Mouse (Mus musculus) kidney, adult 2 months (tissue): Measurements from ENCODE around the gene Lrrc75a.

Source experiments
- CTCF ChIP-seq: fragments of 200-500 bp; conservative IDR thresholded peaks from 2 replicates; pipeline ENCODE4 v1.5.1; 2011; ENCODE audit warnings: low read depth, mild to moderate bottlenecking, control low read depth, low read length, moderate library complexity, mixed read lengths; ENCODE audit not compliant: insufficient read depth, insufficient read length
- POLR2A ChIP-seq: fragments of 200-500 bp; IDR thresholded peaks from one replicate; pipeline ENCODE4 v1.6.1; 2011; ENCODE audit warnings: low read depth, low read length, control low read depth

DNA sequence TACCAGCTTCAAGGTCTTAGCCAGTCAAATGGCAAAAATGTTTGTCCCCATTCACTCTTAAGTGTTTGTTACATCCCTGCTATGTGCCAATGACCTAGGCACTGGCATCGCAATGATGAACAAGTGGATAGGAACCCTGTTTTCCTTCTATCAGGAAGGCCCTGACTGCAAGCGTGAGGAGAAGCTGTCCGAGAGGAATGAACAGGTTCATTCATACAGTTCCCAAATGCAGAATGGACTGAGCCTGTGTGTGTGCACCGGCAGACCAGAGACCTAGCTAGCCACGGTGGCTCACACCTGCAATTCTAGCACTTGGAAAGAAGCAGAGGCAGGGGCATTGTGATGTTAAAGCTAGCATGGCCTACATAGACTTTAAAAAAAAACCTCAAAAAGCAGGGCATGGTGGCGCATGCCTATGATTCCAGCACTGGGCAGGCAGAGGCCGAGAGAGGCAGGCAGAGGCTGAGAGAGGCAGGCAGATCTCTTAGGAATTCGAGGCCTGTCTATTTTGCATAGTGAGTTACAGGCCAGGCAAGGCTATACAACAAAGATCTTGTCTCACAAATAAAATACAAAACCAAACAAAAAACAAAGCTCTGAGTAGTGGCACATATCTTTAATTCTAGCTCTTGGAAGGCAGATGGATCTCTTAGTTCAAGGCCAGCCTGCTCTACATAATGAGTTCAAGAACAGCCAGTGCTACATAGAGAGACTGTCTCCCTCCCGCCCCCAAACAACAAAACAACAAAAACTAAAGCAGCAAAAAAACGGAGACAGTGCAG lies 41.0 kb downstream of the Lrrc75a start:
- TF ChIP-seq POLR2A (no peak), CTCF (no peak)
